Mouse (Mus musculus) gastrocnemius, postnatal 36 days (tissue): ENCODE results near the gene Aspscr1. TPM values are rescaled to one million over a fixed set of nuclear protein-coding genes. Genes with fewer than 3 reads are reported as not detected.

ENCODE experiments used
- DNase-seq, 2 experiments: peaks; one replicate each; pipeline ENCODE4 v3.0.0; 2022
- intact Hi-C: fragments of 180-260 bp; cut with DNase I; formaldehyde crosslinking; loops from one replicate; pipeline ENCODE4 v1.15.1; 2025
- total RNA-seq, 2 experiments: library from RNA; stranded (reverse); gene quantifications; 2 replicates each; pipeline ENCODE4 v1.2.3; 2021

The Aspscr1 gene
- total RNA-seq, 2 experiments from 2014 or later, result 24.4 to 34.0 TPM

- intact Hi-C loops, result loop anchor here (5.0 kb wide), 1 partner anchor 188 kb away; no protein-coding TSS in a partner anchor
- DNase-seq, result no peak
Measured at GRCm38 (mm10) chr11:120710672-120711071, 37.9 kb downstream of the Aspscr1 start.

DNA sequence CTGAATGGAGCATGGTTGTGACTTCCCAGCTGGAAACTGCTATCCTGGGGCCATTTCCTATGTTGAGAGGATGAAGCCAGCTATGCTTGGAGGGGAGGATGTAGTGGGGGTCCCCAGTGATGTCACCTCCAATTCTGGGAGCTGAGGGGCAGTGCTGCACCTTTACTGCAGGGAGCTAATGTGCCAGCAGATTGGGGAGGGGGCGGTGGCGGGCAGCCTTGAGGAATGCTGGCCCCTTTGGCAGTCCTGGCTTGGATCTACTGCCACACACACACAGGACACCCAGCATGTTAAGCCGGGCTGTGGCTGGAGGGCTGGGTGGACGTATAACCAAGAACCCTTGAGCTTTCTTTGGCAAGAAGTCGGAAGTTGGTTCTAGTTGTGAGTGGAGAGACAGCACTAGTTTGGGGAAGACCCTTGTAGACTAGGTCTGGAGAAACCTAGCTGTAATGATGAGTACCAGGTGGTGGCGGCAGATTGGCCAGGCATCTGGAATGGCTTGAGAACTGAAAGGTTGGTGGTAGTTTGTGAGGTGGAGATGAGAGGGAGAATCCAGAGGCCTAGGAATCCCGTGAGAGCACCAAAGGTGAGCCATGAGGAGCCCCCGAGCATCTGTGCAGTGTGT, 39.3 kb downstream of the Aspscr1 start:
- intact Hi-C loops, result loop anchor here (1.0 to 5.0 kb wide), 4 partner anchors 42 to 190 kb away; no protein-coding TSS in a partner anchor
- DNase-seq, result no peak

DNA sequence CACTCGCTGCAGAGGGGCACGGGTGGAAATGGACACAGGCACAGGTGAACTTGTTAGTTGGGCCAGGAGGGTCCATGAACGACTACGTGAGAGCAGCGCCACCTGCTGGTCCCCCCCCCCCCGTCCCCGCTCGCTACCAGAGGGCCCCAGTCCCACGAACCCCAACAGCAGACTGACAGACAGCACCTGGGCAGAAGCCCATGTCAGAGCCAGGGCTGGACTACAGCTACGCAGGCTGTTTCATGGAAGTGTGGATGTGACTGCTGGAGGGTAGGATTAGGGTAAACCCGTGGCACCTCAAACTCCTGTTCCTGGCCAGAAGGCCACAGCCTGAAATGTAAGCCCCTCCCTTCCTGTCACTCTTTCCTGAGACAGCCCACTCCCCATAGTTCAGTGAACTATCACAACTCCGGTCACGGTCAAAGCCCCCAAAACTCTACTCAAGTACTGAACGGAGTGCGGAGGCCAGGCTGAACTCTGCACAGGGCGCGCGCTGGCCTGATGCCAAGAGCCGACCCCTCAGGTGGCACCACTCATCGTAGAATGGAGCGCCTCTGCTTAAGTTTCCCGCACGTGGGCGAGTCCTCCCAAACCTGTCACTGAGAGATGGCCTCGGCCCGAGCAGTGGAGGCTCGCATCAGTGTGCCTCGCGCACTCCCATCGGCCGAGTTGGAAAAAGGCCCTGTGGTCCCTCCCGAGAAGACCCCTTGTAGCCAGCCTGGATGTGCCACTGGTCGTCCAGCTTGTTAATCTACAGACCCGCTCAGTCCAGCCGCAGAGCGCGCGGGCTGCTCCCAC, 40.2 kb downstream of the Aspscr1 start:
- intact Hi-C loops, result loop anchor here (1.0 to 5.0 kb wide), 4 partner anchors 43 to 191 kb away; no protein-coding TSS in a partner anchor
- DNase-seq, result peak in 1 of 2 experiments; percentile 45

DNA sequence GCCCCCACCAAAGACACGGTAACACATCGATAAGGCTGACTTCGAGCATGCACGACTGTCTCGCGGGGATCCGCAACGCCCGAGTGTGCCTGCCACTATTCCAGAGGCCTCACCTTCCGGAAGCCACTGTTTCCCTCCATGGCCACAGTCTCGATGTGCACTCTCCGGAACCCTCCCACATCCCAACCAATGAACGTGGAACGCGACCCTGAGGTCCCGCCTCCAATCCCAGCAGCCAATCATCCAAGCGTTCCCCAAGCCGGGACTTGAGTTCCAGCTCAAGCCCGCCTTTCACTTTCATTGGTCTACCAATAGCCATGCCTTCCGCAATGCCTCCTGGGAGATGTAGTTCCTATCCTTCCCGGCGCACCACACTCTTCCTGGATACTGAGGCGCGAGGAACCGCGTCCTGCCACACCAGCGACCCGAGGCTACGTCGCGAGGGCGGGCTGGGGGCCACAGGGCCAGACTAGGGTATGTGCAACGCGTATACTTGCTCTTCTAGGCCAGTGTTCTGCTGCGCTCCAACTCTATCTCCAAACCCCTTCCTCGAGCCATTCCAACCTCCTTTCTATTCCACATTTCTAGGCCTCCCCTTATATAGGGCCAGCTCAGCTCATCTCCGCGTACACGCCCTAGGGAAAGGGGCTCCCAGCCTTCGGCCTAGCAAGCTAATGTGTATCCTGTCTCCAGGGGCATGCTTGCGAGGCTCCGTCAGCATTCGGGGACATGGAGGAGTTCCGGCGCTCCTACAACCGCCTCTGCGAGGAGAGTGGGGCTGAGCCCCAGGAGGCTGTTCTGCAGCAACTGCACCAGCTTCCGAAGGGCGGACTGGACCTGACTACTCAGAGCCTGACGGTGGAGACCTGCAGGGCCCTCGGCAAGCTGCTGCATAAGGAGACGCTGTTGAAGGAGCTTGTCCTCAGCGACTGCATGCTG, 41.1 kb downstream of the Aspscr1 start, which contains the start of the genes Cenpx and Lrrc45:
TSS of gene Cenpx (minus strand) at position 159 of the 939 bp plus-strand sequence.
TSS of gene Lrrc45 (plus strand) at position 346 of the 939 bp plus-strand sequence.
- peak; percentile 92 to 95 for DNase-seq
- intact Hi-C loops, result loop anchor here (2.0 to 5.0 kb wide), 2 partner anchors 55 to 192 kb away; no protein-coding TSS in a partner anchor

DNA sequence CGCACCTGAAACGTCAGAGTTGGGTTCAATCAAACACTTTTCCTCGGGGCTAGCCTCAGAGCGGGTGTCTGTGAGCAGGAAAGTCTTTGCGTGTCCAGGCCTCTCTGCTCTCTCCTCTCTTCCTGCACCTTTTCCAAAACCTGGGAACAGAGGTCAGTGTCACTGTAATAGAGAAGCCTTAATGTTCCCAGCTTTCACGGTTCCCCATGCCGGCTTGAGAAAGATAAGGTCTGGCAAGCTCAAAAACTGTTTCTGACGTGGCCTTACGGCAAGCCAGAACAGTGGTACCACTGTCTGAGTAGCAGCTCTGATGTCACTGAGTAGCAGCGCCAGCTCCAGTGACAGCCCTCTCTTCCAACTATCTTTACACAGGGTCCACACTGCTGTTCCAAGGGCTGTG, 41.8 kb downstream of the Aspscr1 start:
- DNase-seq, result no peak
- intact Hi-C loops, result loop anchor here (5.0 kb wide), 1 partner anchor 192 kb away; no protein-coding TSS in a partner anchor

DNA sequence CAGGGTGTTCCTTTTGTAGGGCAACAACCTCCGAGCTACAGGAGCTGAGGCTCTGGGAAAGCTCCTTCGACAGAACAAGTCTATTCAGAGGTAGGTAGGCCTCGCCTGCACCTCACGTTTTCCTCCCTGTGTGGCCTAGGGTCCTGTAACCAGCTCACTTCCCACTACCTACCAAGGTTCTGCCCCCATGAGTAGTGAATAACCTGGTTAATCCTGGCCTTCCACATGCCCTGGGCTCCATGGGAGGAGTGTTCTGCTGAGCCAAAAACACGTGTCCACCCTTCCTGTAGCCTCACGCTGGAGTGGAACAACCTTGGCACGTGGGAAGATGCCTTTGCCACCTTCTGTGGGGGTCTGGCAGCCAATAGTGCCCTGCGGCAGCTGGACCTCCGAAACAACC, 42.4 kb downstream of the Aspscr1 start:
- DNase-seq, result no peak
- intact Hi-C loops, result no loop called here

GRCm38 (mm10) chr11:120719242-120719641, 46.5 kb downstream of the Aspscr1 start:
- intact Hi-C loops, result no loop called here
- DNase-seq, result no peak

GRCm38 (mm10) chr11:120719841-120720376, 47.1 kb downstream of the Aspscr1 start:
- no peak for DNase-seq
- intact Hi-C loops, result loop anchor here (2.0 kb wide), 1 partner anchor 55 kb away; no protein-coding TSS in a partner anchor

DNA sequence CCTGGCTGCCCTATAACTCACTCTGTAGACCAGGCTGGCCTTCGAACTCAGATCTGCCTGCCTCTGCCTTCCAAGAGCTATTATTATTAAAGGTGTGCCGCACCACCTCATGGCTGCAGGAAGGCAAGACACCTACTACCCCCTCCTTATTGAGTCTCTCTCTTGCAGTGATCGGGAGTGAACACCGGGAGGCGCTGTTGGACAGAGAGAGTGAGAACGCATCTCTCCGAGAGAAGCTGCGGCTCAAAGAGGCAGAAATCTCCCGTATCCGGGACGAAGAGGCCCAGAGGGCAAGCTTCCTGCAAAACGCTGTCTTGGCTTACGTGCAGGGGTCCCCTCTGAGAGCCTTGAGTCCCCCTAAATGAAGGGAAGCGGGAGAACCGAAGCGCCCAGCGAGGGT, 47.7 kb downstream of the Aspscr1 start:
- intact Hi-C loops, result loop anchor here (2.0 kb wide), 1 partner anchor 54 kb away; no protein-coding TSS in a partner anchor
- DNase-seq, result peak; percentile 87 to 88

GRCm38 (mm10) chr11:120721124-120722066, 48.6 kb downstream of the Aspscr1 start, which contains the start of gene Rac3:
Rac3 (plus strand) TSS chr11:120721470.
- DNase-seq, result peak in 1 of 2 experiments; percentile 46

DNA sequence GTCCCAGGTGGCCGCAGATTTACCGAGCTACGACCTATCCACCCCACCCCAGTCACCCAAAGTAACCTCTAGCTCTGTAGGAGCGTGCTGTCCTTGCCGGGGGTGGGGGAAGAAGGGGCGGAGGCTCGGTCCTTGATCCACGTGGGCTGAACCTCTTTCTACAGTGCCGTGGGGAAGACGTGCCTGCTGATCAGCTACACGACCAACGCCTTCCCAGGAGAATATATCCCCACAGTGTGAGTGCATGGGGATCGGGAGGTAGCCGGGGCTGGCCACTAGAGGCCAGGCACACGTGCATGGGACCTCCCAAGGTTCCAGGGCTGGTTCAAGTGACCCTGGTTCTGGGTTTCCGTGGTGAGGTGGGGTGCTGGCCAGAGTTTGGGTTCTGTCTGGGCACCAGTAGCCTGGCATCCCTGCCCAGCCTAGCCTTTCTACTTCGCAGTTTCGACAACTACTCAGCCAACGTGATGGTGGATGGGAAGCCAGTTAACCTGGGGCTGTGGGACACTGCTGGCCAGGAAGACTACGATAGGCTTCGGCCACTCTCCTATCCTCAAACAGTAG, 49.4 kb downstream of the Aspscr1 start:
- intact Hi-C loops, result no loop called here
- no peak for DNase-seq

More at GRCm38 (mm10) chr11:120721124-120722066, 48.6 kb downstream of the Aspscr1 start, which contains the start of gene Rac3:
- intact Hi-C loops, result loop anchor here (2.0 kb wide), 1 partner anchor 53 kb away; no protein-coding TSS in a partner anchor

- DNase-seq, result no peak
- intact Hi-C loops, result no loop called here
Measured at GRCm38 (mm10) chr11:120722761-120723382, 50.1 kb downstream of the Aspscr1 start.

DNA sequence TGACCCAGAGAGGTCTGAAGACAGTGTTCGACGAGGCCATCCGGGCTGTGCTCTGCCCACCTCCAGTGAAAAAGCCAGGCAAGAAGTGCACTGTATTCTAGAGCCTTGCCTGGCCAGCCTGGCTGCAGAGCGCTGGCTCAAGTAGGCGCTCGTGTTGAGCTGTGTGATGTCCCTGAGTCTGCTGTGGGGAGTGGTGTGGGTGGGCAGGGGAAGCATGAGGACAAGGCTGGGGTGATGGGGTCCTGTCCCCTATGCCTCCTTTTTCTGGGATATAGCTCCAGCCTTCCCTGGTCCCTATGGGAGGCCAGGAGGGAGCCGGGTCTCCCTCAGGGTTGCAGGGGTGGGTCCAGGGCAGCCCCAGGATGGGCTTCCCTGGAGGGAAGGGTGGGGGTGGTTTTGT, 50.7 kb downstream of the Aspscr1 start:
- intact Hi-C loops, result no loop called here

GRCm38 (mm10) chr11:120726243-120727168, 53.7 kb downstream of the Aspscr1 start:
- intact Hi-C loops, result no loop called here

More for the DNA sequence above, 50.7 kb downstream of the Aspscr1 start:
- no peak for DNase-seq

GRCm38 (mm10) chr11:120727169-120727527, 54.4 kb downstream of the Aspscr1 start, which contains the start of gene Dcxr:
Dcxr (minus strand) TSS chr11:120727281.
- intact Hi-C loops, result no loop called here
- DNase-seq, result peak; percentile 76 to 87

More at GRCm38 (mm10) chr11:120726243-120727168, 53.7 kb downstream of the Aspscr1 start:
- DNase-seq, result no peak

DNA sequence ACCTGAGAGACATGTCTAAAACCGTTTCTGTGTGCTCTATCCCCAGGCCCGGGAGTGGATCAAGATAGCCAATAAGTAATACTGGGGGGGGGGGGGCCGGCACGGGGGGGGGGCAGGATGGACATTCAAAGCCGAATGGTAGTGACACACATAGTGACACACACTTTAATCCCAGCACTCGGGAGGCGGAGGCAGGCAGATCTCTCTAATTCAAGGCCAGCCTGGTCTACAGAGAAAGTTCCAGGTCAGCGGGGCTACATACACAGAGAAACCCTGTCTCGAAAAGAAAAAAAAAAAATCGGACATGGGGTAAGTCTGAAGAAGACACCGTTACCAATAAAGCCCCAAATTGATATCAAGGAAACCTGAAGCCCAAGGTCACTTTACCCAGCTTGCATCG, 54.8 kb downstream of the Aspscr1 start:
- DNase-seq, result no peak
- intact Hi-C loops, result no loop called here
